Mouse (Mus musculus): ENCODE measurements at regions not wholly inside any gene's neighbourhood (a gene's known extent, or its start where the extent isn't known, plus 50 kb on each side); places are given as distances from the start of the nearest gene placed in this dataset.

DNA sequence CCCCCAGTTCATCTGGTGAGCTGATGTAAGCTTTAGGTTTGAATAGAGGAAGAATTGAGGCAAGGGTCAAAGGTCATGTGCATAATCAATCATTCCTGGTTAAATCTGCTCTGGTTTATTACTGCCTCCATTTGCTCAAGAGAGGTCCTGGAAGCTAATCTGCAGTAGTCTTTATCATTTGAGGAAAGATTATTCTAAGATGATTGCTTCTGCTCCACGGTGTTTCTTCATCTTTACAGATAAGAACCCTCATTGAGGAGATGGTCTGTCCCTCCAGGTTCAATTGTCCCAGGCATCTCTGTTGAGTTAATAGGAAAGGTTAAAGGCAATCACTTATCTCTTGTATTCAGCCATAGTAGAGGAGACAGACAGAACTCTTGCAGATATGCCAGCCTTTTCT is 3557.5 kb upstream of the Gm6569 start:
- DNase-seq (ENCODE audit: low spot score) (no peak), ATAC-seq (ENCODE audit: low FRiP score) (no peak)
- Histone ChIP-seq H3K27me3 (ENCODE audit: insufficient read depth, low read length) (no peaks in the 10 kb centered on the region), H3K4me3 (ENCODE audit: low read depth, low read length) (no peak overlapping the region), H3K4me1 (ENCODE audit: insufficient read depth, low read length) (no peaks in the 10 kb centered on the region), H3K36me3 (ENCODE audit: insufficient read depth, low read length) (no peaks in the 10 kb centered on the region), H3K9me3 (ENCODE audit: low read length) (no peaks in the 10 kb centered on the region), H3K27ac (ENCODE audit: low read depth, low read length) (no peak overlapping the region), H3K9ac (replicated peaks; ENCODE audit: low read length, poor library complexity, severe bottlenecking) (no peak overlapping the region), H3K4me2 (ENCODE audit: low read depth, low read length, poor library complexity, severe bottlenecking) (no peak overlapping the region)
- TF ChIP-seq CTCF (IDR thresholded peaks at IDR 0.05), result no peak
- WGBS, result 53% methylated on average over 1 of the region's 1 CpGs

DNA sequence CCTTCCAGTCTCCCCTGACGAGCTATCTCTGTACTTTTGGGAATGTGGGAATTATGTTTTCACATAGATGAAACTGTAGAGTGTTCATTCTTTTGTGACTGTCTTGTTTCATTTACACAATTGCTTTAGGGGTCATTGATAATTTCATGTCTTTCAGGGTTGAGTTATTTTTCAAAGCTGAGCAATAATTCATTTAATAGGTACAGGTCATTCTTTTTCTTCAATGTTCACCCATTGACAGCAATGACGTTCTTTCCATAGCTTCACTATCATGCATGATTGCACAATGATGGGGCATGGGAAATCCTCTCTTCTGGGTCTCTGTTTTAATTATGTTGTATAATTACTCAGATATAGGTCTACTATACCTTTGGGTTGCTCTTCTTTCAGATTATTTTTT is 3512.6 kb upstream of the Gm6569 start:
- TF ChIP-seq CTCF (IDR thresholded peaks at IDR 0.05), result no peak
- Histone ChIP-seq H3K27ac (ENCODE audit: low read depth, low read length) (no peak overlapping the region), H3K9me3 (ENCODE audit: low read length) (no peaks in the 10 kb centered on the region), H3K4me1 (ENCODE audit: insufficient read depth, low read length) (no peaks in the 10 kb centered on the region), H3K27me3 (ENCODE audit: insufficient read depth, low read length) (no peaks in the 10 kb centered on the region), H3K36me3 (ENCODE audit: insufficient read depth, low read length) (no peaks in the 10 kb centered on the region), H3K9ac (replicated peaks; ENCODE audit: low read length, poor library complexity, severe bottlenecking) (no peak overlapping the region), H3K4me2 (ENCODE audit: low read depth, low read length, poor library complexity, severe bottlenecking) (no peak overlapping the region), H3K4me3 (ENCODE audit: low read depth, low read length) (no peak overlapping the region)
- no peak for DNase-seq (ENCODE audit: low spot score)
- WGBS, result 62% methylated on average over 2 of the region's 2 CpGs
- ATAC-seq (ENCODE audit: low FRiP score), result no peak

DNA sequence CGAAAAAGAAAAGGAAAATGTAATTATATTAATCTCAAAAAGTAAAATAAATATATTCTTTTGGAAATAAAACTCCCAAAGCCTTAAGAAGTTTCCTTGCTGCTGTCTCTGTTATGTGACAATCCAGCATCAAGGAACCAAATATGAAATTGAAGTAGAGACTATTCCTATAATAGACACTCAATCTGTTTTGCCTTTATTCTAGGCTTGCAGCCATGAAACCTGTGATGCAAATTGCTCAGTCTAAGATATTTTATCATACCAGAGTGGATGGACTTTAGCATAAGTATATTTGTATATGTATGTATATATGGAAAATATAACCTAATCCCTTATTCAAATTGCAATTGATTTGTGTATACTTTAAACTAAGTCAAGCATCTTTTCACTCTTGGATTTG is 3495.1 kb upstream of the Gm6569 start:
- H3K9ac ChIP-seq (replicated peaks; ENCODE audit: low read length, poor library complexity, severe bottlenecking), result no peak overlapping the region
- no peaks in the 10 kb centered on the region for H3K27me3 ChIP-seq (ENCODE audit: insufficient read depth, low read length)
- no peak overlapping the region for H3K4me2 ChIP-seq (ENCODE audit: low read depth, low read length, poor library complexity, severe bottlenecking)
- ATAC-seq (ENCODE audit: low FRiP score) (no peak), DNase-seq (ENCODE audit: low spot score) (no peak)
- H3K4me3 ChIP-seq (ENCODE audit: low read depth, low read length), result no peak overlapping the region
- WGBS, result 80% methylated on average over 1 of the region's 1 CpGs
- no peak for TF ChIP-seq CTCF (IDR thresholded peaks at IDR 0.05)
- no peaks in the 10 kb centered on the region for H3K4me1 ChIP-seq (ENCODE audit: insufficient read depth, low read length)
- H3K36me3 ChIP-seq (ENCODE audit: insufficient read depth, low read length), result no peaks in the 10 kb centered on the region
- H3K9me3 ChIP-seq (ENCODE audit: low read length), result no peaks in the 10 kb centered on the region
- no peak overlapping the region for H3K27ac ChIP-seq (ENCODE audit: low read depth, low read length)

DNA sequence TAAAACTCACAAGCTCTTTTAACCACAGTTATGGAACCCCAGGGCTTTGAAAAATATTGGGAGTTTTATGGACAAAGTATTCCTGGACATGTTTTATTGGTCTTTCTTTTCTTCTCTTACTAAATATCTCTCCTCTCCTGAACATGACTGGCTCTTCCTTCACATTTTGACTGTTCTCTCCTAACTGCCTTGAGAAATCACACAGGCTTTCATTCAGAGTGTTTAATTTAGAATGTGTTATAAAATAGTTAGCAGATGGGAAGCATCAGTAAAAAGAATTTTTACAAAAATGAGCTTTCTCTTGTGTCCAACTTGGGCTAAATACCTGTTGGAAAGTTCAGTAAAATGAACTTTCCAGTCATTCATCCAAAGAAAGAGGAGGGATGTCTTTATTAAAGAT is 3493.0 kb upstream of the Gm6569 start:
- no peak overlapping the region for H3K4me2 ChIP-seq (ENCODE audit: low read depth, low read length, poor library complexity, severe bottlenecking)
- H3K4me3 ChIP-seq (ENCODE audit: low read depth, low read length), result no peak overlapping the region
- no peaks in the 10 kb centered on the region for H3K27me3 ChIP-seq (ENCODE audit: insufficient read depth, low read length)
- no peak overlapping the region for H3K27ac ChIP-seq (ENCODE audit: low read depth, low read length)
- ATAC-seq (ENCODE audit: low FRiP score) (no peak), DNase-seq (ENCODE audit: low spot score) (no peak)
- no peaks in the 10 kb centered on the region for H3K36me3 ChIP-seq (ENCODE audit: insufficient read depth, low read length)
- no peak for TF ChIP-seq CTCF (IDR thresholded peaks at IDR 0.05)
- H3K4me1 ChIP-seq (ENCODE audit: insufficient read depth, low read length), result no peaks in the 10 kb centered on the region
- no peaks in the 10 kb centered on the region for H3K9me3 ChIP-seq (ENCODE audit: low read length)
- no peak overlapping the region for H3K9ac ChIP-seq (replicated peaks; ENCODE audit: low read length, poor library complexity, severe bottlenecking)

DNA sequence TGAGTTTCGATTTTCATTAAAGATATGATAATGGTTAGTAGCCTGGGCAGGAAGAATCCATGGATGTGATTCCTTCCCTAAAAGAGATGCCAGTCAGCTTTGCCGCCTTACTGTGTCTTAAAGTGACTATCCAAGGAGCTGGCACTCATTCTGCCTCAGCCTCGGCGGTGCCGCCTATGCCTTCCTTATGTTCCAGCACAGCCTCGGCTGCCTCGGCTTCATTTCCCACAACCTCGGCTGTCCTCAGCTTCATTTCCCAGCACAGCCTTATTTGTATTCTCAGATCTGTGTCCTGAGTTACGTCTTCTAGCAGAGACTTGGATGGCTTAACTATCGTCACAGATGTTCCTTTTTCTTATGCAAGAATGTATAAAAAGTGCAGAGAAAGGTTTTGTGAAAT is 3476.4 kb upstream of the Gm6569 start:
- 85% methylated on average over 10 of the region's 10 CpGs for WGBS
- H3K27ac ChIP-seq (ENCODE audit: low read depth, low read length), result no peak overlapping the region

DNA sequence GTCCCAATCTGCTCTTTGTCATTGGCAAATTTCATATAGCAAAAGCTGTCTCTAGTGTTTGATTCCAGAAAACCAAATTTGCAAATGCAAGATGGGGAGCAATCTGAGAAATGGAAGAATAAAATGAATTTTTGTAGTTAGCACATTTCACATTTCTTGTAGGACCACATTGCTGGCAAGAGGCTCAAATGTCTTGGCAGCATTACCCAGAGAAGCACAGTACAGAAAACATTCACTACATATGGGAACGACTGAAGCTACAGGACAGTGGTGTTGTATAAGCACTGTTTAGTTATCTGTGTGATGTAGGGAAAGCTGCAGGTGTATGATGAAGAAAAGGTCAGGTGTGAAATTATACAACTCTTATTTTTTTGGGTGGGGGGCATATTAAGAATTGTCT is 3449.7 kb upstream of the Gm6569 start:
- DNase-seq (ENCODE audit: low spot score) (no peak), ATAC-seq (ENCODE audit: low FRiP score) (no peak)
- no peak for TF ChIP-seq CTCF (IDR thresholded peaks at IDR 0.05)
- Histone ChIP-seq H3K9me3 (ENCODE audit: low read length) (no peaks in the 10 kb centered on the region), H3K27ac (ENCODE audit: low read depth, low read length) (no peak overlapping the region), H3K27me3 (ENCODE audit: insufficient read depth, low read length) (no peaks in the 10 kb centered on the region), H3K36me3 (ENCODE audit: insufficient read depth, low read length) (no peaks in the 10 kb centered on the region), H3K4me3 (ENCODE audit: low read depth, low read length) (no peak overlapping the region), H3K4me2 (ENCODE audit: low read depth, low read length, poor library complexity, severe bottlenecking) (no peak overlapping the region), H3K4me1 (ENCODE audit: insufficient read depth, low read length) (no peaks in the 10 kb centered on the region), H3K9ac (replicated peaks; ENCODE audit: low read length, poor library complexity, severe bottlenecking) (no peak overlapping the region)
- 86% methylated on average over 1 of the region's 1 CpGs for WGBS

More for the DNA sequence above, 3476.4 kb upstream of the Gm6569 start:
- Histone ChIP-seq H3K4me3 (ENCODE audit: low read depth, low read length) (no peak overlapping the region), H3K9me3 (ENCODE audit: low read length) (no peaks in the 10 kb centered on the region), H3K36me3 (ENCODE audit: insufficient read depth, low read length) (no peaks in the 10 kb centered on the region), H3K4me1 (ENCODE audit: insufficient read depth, low read length) (no peaks in the 10 kb centered on the region), H3K27me3 (ENCODE audit: insufficient read depth, low read length) (no peaks in the 10 kb centered on the region), H3K9ac (replicated peaks; ENCODE audit: low read length, poor library complexity, severe bottlenecking) (no peak overlapping the region), H3K4me2 (ENCODE audit: low read depth, low read length, poor library complexity, severe bottlenecking) (no peak overlapping the region)
- TF ChIP-seq CTCF (IDR thresholded peaks at IDR 0.05), result no peak
- ATAC-seq (ENCODE audit: low FRiP score) (no peak), DNase-seq (ENCODE audit: low spot score) (no peak)

DNA sequence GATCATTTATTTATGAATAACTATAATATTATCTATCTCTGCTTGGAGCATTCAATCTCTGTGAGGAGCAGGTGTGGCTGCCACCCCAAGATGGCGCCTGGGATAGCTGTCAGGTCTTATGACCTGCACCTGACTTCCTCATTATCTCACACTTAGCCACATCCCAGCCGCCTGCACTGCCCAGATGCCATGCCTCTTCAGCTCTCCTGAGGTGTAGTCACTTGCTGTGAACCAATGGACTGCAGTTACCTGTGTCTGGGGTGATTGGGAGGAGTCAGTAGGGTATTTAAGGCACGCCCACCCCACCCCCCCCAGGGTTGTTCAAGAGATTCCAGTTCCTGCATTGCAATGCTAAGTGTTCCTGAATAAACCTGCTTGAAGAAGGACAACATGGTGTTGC is 3418.1 kb upstream of the Gm6569 start:
- Histone ChIP-seq H3K27ac (ENCODE audit: low read depth, low read length) (no peak overlapping the region), H3K4me2 (ENCODE audit: low read depth, low read length, poor library complexity, severe bottlenecking) (no peak overlapping the region), H3K4me1 (ENCODE audit: insufficient read depth, low read length) (no peaks in the 10 kb centered on the region), H3K36me3 (ENCODE audit: insufficient read depth, low read length) (no peaks in the 10 kb centered on the region), H3K9ac (replicated peaks; ENCODE audit: low read length, poor library complexity, severe bottlenecking) (no peak overlapping the region), H3K27me3 (ENCODE audit: insufficient read depth, low read length) (no peaks in the 10 kb centered on the region), H3K9me3 (ENCODE audit: low read length) (no peaks in the 10 kb centered on the region), H3K4me3 (ENCODE audit: low read depth, low read length) (no peak overlapping the region)
- DNase-seq (ENCODE audit: low spot score) (no peak), ATAC-seq (ENCODE audit: low FRiP score) (no peak)
- no peak for TF ChIP-seq CTCF (IDR thresholded peaks at IDR 0.05)
- 84% methylated on average over 3 of the region's 3 CpGs for WGBS

Measured in midbrain, postnatal 0 days (tissue).